Mouse (Mus musculus) myocyte (in vitro differentiated cells): ENCODE measurements around the gene Alms1.

ENCODE experiments used
- POLR2A ChIP-seq: IDR thresholded peaks from one replicate; pipeline ENCODE4 v1.6.1; 2011; ENCODE audit warnings: low read depth, mild to moderate bottlenecking, control low read depth, moderate library complexity; ENCODE audit not compliant: insufficient read length
- REST ChIP-seq: IDR thresholded peaks from one replicate; pipeline ENCODE4 v1.6.1; 2011; ENCODE audit warnings: mild to moderate bottlenecking, control low read depth, moderate library complexity; ENCODE audit not compliant: insufficient read depth, insufficient read length

GRCm38 (mm10) chr6:85588568-85588967, 1.2 kb downstream of the Alms1 start:
- TF ChIP-seq POLR2A (no peak), REST (no peak)
